Mouse (Mus musculus) hematopoietic stem cell, adult 5-6 weeks (primary cell): Measurements from ENCODE around the gene Cd69. TPM values are rescaled to one million over a fixed set of nuclear protein-coding genes. Genes with fewer than 3 reads are reported as not detected.

Experiments used
- total RNA-seq: library from RNA; stranded (forward); fragments of 172-1452, 232-1000 nt; gene quantifications from 2 replicates; pipeline ENCODE4 v1.2.3, GENCODE M21; 2017

The Cd69 gene
- total RNA-seq, 1 experiment from 2014 or later: 460 TPM

Other genes starting within 250 kb of the Cd69 start
- gene Klrb1f, start 229.5 kb downstream of the Cd69 start, total RNA-seq: 0.15 and 8.1 TPM in 2 replicates
- not detected in 2 replicates for gene Clec2e, start 174.5 kb downstream of the Cd69 start, total RNA-seq
- 219 and 223 TPM in 2 replicates for gene Clec2d, start 94.8 kb downstream of the Cd69 start, total RNA-seq
- not detected in 2 replicates for gene 4922502D21Rik, start 56.4 kb upstream of the Cd69 start, total RNA-seq
- gene Clec12a, start 67.3 kb upstream of the Cd69 start, total RNA-seq: 85.2 and 94.1 TPM in 2 replicates
- gene Clec12b, start 110.4 kb upstream of the Cd69 start, total RNA-seq: 0.25 TPM in 1 of 2 replicates, not detected in the other
- gene Clec1b, start 121.9 kb upstream of the Cd69 start, total RNA-seq: 1.6 and 6.3 TPM in 2 replicates
- 0.50 and 1.0 TPM in 2 replicates for gene Clec9a, start 133.4 kb upstream of the Cd69 start, total RNA-seq
- gene Clec1a, start 176.6 kb upstream of the Cd69 start, total RNA-seq: 9.8 and 12.4 TPM in 2 replicates
- gene Olr1, start 231.7 kb upstream of the Cd69 start, total RNA-seq: 0.55 and 6.5 TPM in 2 replicates
- gene Tmem52b, start 237.1 kb upstream of the Cd69 start, total RNA-seq: not detected in 2 replicates